Mouse (Mus musculus): ENCODE measurements around the gene Pde4b.

GRCm38 (mm10) chr4:102513514-102513913, 426.2 kb downstream of the Pde4b start:
- no peak for TF ChIP-seq POLR2A (IDR thresholded peaks at IDR 0.05; ENCODE audit: low read depth, low read length)
- TF ChIP-seq CTCF (IDR thresholded peaks at IDR 0.05; ENCODE audit: extremely low read depth, insufficient read depth, insufficient read length, insufficient replicate concordance) = no peak

All from spleen, adult 2 months (tissue).